Mouse (Mus musculus) lung, embryonic 16.5 days (tissue): ENCODE data around the gene Ttpal. TPM values are rescaled to one million over a fixed set of nuclear protein-coding genes. Genes with fewer than 3 reads are reported as not detected.

Source experiments
- ATAC-seq: fragments of 200-750 bp; cut with Nextera tagmentation; 2 replicates; pipeline ENCODE4 v1.8.0; 2017; ENCODE audit warnings: low read depth, mild to moderate bottlenecking, moderate library complexity
- H3K27ac ChIP-seq: fragments of 300-500 bp; sonication (generic); 2 replicates; pipeline ENCODE4 v1.5.1; 2014; ENCODE audit warnings: mild to moderate bottlenecking, control low read depth, low read length
- H3K27me3 ChIP-seq: fragments of 300-500 bp; sonication (generic); 2 replicates; pipeline ENCODE4 v1.6.1; 2014; ENCODE audit warnings: low read depth, low read length, mixed read lengths; ENCODE audit not compliant: control insufficient read depth, insufficient read depth
- H3K36me3 ChIP-seq: fragments of 300-500 bp; sonication (generic); 2 replicates; pipeline ENCODE4 v1.6.1; 2014; ENCODE audit warnings: low read length; ENCODE audit not compliant: control insufficient read depth, insufficient read depth
- H3K4me1 ChIP-seq: fragments of 300-500 bp; sonication (generic); replicated peaks from 2 replicates; pipeline ENCODE4 v1.6.1; 2014; ENCODE audit warnings: low read length, mixed read lengths; ENCODE audit not compliant: control insufficient read depth, insufficient read depth
- H3K4me2 ChIP-seq: fragments of 300-500 bp; sonication (generic); 2 replicates; pipeline ENCODE4 v1.6.1; 2014; ENCODE audit warnings: low read depth, low read length, control low read depth
- H3K4me3 ChIP-seq: fragments of 300-500 bp; sonication (generic); 2 replicates; pipeline ENCODE4 v1.5.1; 2014; ENCODE audit warnings: mild to moderate bottlenecking, low read length, control low read depth
- H3K9ac ChIP-seq: fragments of 300-500 bp; sonication (generic); 2 replicates; pipeline ENCODE4 v1.6.1; 2014; ENCODE audit warnings: low read length, control low read depth
- H3K9me3 ChIP-seq: fragments of 300-500 bp; sonication (generic); 2 replicates; pipeline ENCODE4 v1.6.1; 2016; ENCODE audit warnings: low read length; ENCODE audit not compliant: control insufficient read depth
- WGBS: fragments of 180-500 bp; shearing (Covaris S2); extraction: QIAGEN DNeasy Blood & Tissue Kit; methylation state at CpG from one replicate; pipeline ENCODE4 v1.1.7; 2014; 5-methylcytosine and 5-hydroxymethylcytosine counted together
- polyA plus RNA-seq: library from polyadenylated mRNA; unstranded; fragments of >200 nt; fragmentation: Nextera tagmentation; extraction: Ambion mirVana; gene quantifications from 2 replicates; pipeline ENCODE4 v1.2.1, GENCODE M21; 2015

Ttpal gene
- polyA plus RNA-seq, 1 experiment from 2014 or later: 31.2 TPM

DNA sequence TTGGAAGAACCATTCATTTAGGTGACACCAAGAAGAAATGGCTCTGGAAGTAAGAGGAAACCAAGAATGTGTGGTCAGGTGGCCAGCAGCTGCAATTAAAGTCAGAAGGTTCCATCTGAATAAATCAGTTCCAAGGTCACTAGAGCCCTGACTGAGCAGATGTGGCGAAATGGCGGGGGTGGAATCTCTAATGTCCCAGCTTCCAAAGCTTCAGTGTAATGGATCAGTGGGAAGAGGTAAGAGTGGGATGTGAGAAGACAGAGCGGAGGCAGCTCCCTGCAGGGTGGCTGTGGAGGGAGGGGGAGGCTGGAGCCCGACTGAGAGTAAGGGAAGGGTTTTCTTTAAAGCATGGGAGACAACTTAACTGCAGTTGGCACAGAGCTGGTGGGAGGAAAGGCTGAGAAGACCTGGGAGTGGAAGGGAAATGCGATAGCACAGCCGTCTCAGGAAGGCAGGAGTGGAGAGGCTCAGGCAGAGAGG lies 59.3 kb downstream of the Ttpal start:
- H3K36me3 ChIP-seq: no peaks in the 10 kb centered on the region
- H3K9ac ChIP-seq: no peak overlapping the region
- no peaks in the 10 kb centered on the region for H3K27me3 ChIP-seq
- H3K9me3 ChIP-seq: no peaks in the 10 kb centered on the region
- 65% methylated on average over 6 of the region's 6 CpGs for WGBS
- H3K4me1 ChIP-seq: peaks cover 9% of the 10 kb centered on the region; the same call in 1 of the 2 replicates
- no peak overlapping the region for H3K4me2 ChIP-seq
- no peak for ATAC-seq
- no peak overlapping the region for H3K27ac ChIP-seq
- H3K4me3 ChIP-seq: no peak overlapping the region

DNA sequence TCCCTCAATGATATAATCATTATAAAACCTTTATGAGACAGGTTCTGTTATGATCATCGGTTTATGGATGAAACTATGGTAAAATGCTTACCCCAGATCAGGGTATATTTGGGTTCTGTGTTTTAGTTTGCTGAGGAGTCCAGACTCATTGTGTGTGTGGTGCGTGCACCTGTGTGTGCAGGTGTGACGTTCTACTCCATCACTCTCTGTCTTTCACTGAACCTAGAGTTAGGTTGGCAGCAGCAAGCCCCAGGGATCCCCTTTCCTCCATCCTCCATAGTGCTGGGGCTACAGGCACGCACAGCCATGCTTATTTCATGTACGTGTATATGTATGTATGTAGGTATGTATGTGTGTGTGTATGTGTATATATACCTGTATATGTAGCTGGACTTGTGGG lies 60.0 kb downstream of the Ttpal start:
- WGBS: 89% methylated on average over 5 of the region's 5 CpGs
- Histone ChIP-seq H3K4me2 (no peak overlapping the region), H3K36me3 (no peaks in the 10 kb centered on the region), H3K4me3 (no peak overlapping the region), H3K9ac (no peak overlapping the region), H3K27me3 (no peaks in the 10 kb centered on the region), H3K27ac (no peak overlapping the region), H3K9me3 (no peaks in the 10 kb centered on the region), H3K4me1 (peaks cover 9% of the 10 kb centered on the region; the same call in 1 of the 2 replicates)
- no peak for ATAC-seq

DNA sequence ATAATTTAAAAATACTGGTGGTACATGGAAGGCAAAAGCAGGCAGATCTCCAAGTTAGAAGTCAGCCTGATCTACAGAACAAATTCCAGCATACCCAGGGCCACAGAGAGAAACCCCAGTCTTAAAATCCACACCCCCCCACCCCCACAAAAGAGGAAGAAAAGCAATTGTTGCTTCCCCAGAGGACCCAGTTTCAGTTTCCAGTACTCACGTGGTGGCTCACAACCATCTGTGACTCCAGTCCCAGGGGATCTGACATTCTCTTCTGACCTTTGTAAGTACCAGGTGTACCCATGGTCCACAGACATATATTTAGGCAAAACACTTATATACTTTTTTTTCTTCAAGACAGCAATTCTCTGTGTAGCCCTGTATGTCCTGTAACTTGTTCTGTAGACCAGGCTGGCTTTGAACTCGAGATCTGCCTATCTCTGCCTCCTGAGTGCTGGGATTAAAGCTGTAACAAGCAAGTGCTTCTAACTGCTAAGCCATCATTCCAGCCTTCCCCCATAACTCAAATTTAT lies 60.6 kb downstream of the Ttpal start:
- Histone ChIP-seq H3K9ac (no peak overlapping the region), H3K27ac (no peak overlapping the region), H3K27me3 (no peaks in the 10 kb centered on the region), H3K4me2 (no peak overlapping the region), H3K4me1 (peaks cover 9% of the 10 kb centered on the region; the same call in 1 of the 2 replicates), H3K4me3 (no peak overlapping the region), H3K9me3 (no peaks in the 10 kb centered on the region), H3K36me3 (no peaks in the 10 kb centered on the region)
- WGBS: 62% methylated on average over 2 of the region's 2 CpGs
- no peak for ATAC-seq

DNA sequence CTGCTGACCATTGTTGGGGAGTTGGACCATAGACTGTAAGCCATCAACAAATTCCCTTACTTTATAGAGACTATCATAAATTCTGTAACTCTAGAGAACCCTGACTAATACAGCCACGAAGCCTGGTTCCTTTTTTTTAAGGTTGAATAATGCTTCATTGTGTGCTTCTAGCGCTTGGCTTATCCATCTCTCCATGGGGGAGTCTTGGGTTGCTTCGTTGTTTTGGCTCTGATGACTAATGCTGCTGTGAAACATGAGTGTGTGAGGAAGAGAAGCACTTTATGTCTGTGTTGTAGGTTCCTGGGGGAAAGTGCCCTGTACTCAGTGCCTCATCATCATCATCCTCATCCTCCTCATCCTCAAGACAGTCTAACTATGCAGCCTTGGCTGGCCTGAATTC lies 61.8 kb downstream of the Ttpal start:
- Histone ChIP-seq H3K9ac (no peak overlapping the region), H3K36me3 (no peaks in the 10 kb centered on the region), H3K27ac (no peak overlapping the region), H3K9me3 (no peaks in the 10 kb centered on the region), H3K4me2 (no peak overlapping the region), H3K4me3 (no peak overlapping the region), H3K4me1 (peaks cover 9% of the 10 kb centered on the region; the same call in 1 of the 2 replicates), H3K27me3 (no peaks in the 10 kb centered on the region)
- 74% methylated on average over 3 of the region's 3 CpGs for WGBS
- no peak for ATAC-seq

DNA sequence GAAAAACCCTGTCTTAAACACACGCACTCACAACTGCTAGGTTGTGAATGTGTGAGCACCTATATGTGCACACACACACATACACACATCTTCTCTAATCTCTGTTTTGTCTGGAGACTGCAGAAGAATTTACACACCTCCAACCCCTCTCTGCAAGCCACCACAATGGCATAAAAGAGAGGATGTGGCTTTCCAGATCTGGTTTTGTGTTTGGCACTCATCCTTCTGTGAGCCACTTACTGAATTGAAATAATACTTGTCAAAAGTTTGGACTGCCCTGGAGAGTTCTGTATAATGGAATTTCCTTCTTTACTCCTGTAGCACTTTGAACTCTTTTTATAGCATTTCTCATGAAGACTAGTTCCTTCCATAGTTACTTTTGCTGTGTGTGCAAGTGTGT lies 64.9 kb downstream of the Ttpal start:
- no peaks in the 10 kb centered on the region for H3K36me3 ChIP-seq
- H3K27ac ChIP-seq: no peak overlapping the region
- no peak overlapping the region for H3K4me3 ChIP-seq
- H3K4me2 ChIP-seq: no peak overlapping the region
- H3K9ac ChIP-seq: no peak overlapping the region
- no peaks in the 10 kb centered on the region for H3K9me3 ChIP-seq
- H3K27me3 ChIP-seq: no peaks in the 10 kb centered on the region
- WGBS: 96% methylated on average over 1 of the region's 1 CpGs
- ATAC-seq: no peak
- H3K4me1 ChIP-seq: 0 out of 2 replicates have a peak, but pooled peaks cover 2% of the 10 kb centered on the region

Other genes with a start within 250 kb of the Ttpal start
- 4.4 and 4.8 TPM in 2 replicates for gene Jph2, start 204.3 kb upstream of the Ttpal start, polyA plus RNA-seq
- gene Oser1, start 177.6 kb upstream of the Ttpal start, polyA plus RNA-seq: 83.2 and 89.9 TPM in 2 replicates
- 0.89 and 0.92 TPM in 2 replicates for gene Gdap1l1, start 163.8 kb upstream of the Ttpal start, polyA plus RNA-seq
- 9.5 and 9.9 TPM in 2 replicates for gene Fitm2, start 129.7 kb upstream of the Ttpal start, polyA plus RNA-seq
- gene R3hdml, start 110.0 kb upstream of the Ttpal start, polyA plus RNA-seq: not detected in 2 replicates
- gene Hnf4a, start 95.5 kb upstream of the Ttpal start, polyA plus RNA-seq: 0.34 TPM in 1 of 2 replicates, not detected in the other
- 71.5 and 72.8 TPM in 2 replicates for gene Serinc3, start 42.8 kb downstream of the Ttpal start, polyA plus RNA-seq
- 133 and 134 TPM in 2 replicates for gene Pkig, start 56.1 kb downstream of the Ttpal start, polyA plus RNA-seq
- gene Ada, start 147.9 kb downstream of the Ttpal start, polyA plus RNA-seq: 8.2 and 9.4 TPM in 2 replicates
- 2.4 and 4.1 TPM in 2 replicates for gene Ccn5, start 218.5 kb downstream of the Ttpal start, polyA plus RNA-seq